Mouse (Mus musculus) brain, embryonic 14.5 days (tissue): ENCODE results near the gene Dock7.

Experiments used
- CTCF ChIP-seq: fragments of 200-500 bp; IDR thresholded peaks from 2 replicates; pipeline ENCODE4 v1.5.1; 2012; ENCODE audit warnings: inconsistent platforms, mild to moderate bottlenecking, moderate library complexity, borderline replicate concordance; ENCODE audit not compliant: insufficient read depth, insufficient read length; ENCODE audit errors: extremely low read depth
- POLR2A ChIP-seq: fragments of 200-500 bp; IDR thresholded peaks from 2 replicates; pipeline ENCODE4 v1.6.1; 2012; ENCODE audit warnings: mild to moderate bottlenecking, inconsistent platforms, borderline replicate concordance; ENCODE audit not compliant: poor library complexity, insufficient read depth, insufficient read length, severe bottlenecking; ENCODE audit errors: extremely low read depth

- no peak for TF ChIP-seq CTCF
- no peak for TF ChIP-seq POLR2A
These were observed 114.4 kb downstream of the Dock7 start for GRCm38 (mm10) chr4:99006319-99006718.
